Mouse (Mus musculus) cerebellum, adult 18-20 months (tissue): ENCODE data around the gene Cope.

ENCODE experiments used
- DNase-seq, 2 experiments: peaks; one replicate each; pipeline ENCODE4 v3.0.0; 2021

The Cope gene

GRCm38 (mm10) chr8:70313399-70313798, 11.1 kb downstream of the Cope start:
- peak in 1 of 2 experiments; percentile 33 for DNase-seq

- peak; percentile 67 to 87 for DNase-seq
Observed at GRCm38 (mm10) chr8:70315624-70316510, 13.5 kb downstream of the Cope start, which contains the start of gene Cers1. TSS of gene Cers1 (plus strand) at chr8:70315775.

- DNase-seq: peak; percentile 52 to 56
Observed at GRCm38 (mm10) chr8:70316511-70317504, 14.5 kb downstream of the Cope start.

- DNase-seq: no peak
Observed at GRCm38 (mm10) chr8:70317872-70318271, 15.6 kb downstream of the Cope start.

- no peak for DNase-seq
Observed at GRCm38 (mm10) chr8:70323716-70324115, 21.4 kb downstream of the Cope start.

- no peak for DNase-seq
Observed at GRCm38 (mm10) chr8:70327512-70327911, 25.2 kb downstream of the Cope start.

- no peak for DNase-seq
Observed at GRCm38 (mm10) chr8:70329124-70329834, 27.0 kb downstream of the Cope start, which contains the start of gene Gdf1. TSS of gene Gdf1 (plus strand) at chr8:70329817.

- no peak for DNase-seq
Observed at GRCm38 (mm10) chr8:70329835-70330740, 27.8 kb downstream of the Cope start.

GRCm38 (mm10) chr8:70330741-70331364, 28.5 kb downstream of the Cope start:
- peak; percentile 33 to 60 for DNase-seq

- DNase-seq: peak in 1 of 2 experiments; percentile 43
Observed at GRCm38 (mm10) chr8:70331526-70331925, 29.2 kb downstream of the Cope start.

- peak; percentile 81 to 93 for DNase-seq
Observed at GRCm38 (mm10) chr8:70332070-70332877, 30.0 kb downstream of the Cope start.

GRCm38 (mm10) chr8:70332878-70333202, 30.5 kb downstream of the Cope start:
- no peak for DNase-seq

- no peak for DNase-seq
Observed at GRCm38 (mm10) chr8:70338931-70339330, 36.6 kb downstream of the Cope start.

GRCm38 (mm10) chr8:70340659-70341058, 38.3 kb downstream of the Cope start:
- peak; percentile 61 to 68 for DNase-seq

GRCm38 (mm10) chr8:70342007-70342406, 39.7 kb downstream of the Cope start:
- DNase-seq: peak; percentile 70 to 73

- no peak for DNase-seq
Observed at GRCm38 (mm10) chr8:70343076-70343475, 40.8 kb downstream of the Cope start.

- DNase-seq: peak; percentile 66 to 72
Observed at GRCm38 (mm10) chr8:70343696-70344095, 41.4 kb downstream of the Cope start.

GRCm38 (mm10) chr8:70344279-70344678, 42.0 kb downstream of the Cope start:
- no peak for DNase-seq

GRCm38 (mm10) chr8:70347443-70347842, 45.1 kb downstream of the Cope start:
- peak in 1 of 2 experiments; percentile 11 for DNase-seq

GRCm38 (mm10) chr8:70347860-70348420, 45.6 kb downstream of the Cope start:
- DNase-seq: peak; percentile 22 to 39
